Mouse (Mus musculus) MEL (cell line): Measurements from ENCODE around the gene Cbarp. TPM values are rescaled to one million over a fixed set of nuclear protein-coding genes. Genes with fewer than 3 reads are reported as not detected.

Experiments used
- DNase-seq: peaks from one replicate; pipeline ENCODE4 v3.0.0; 2011; ENCODE audit warnings: low read depth, low spot score
- H3K27ac ChIP-seq: 2 replicates; pipeline ENCODE4 v1.5.1; 2012; ENCODE audit warnings: low read depth, mild to moderate bottlenecking, control low read depth, low read length, moderate library complexity; ENCODE audit not compliant: control insufficient read depth
- H3K27me3 ChIP-seq, 2 experiments: fragments of 150-350 bp in 1 of 2; sonication (generic) in 1 of 2; 2 replicates each; pipeline ENCODE4 v1.6.1; 2012; ENCODE audit warnings: low read length in 2 of 2, mild to moderate bottlenecking in 2 of 2, improper control_type of control experiment in 1 of 2, moderate library complexity in 1 of 2; ENCODE audit not compliant: insufficient read depth in 2 of 2, control insufficient read depth in 1 of 2
- H3K36me3 ChIP-seq, 2 experiments: 2 replicates each; pipeline ENCODE4 v1.6.1; 2012 to 2014; ENCODE audit warnings: low read length in 2 of 2, improper control_type of control experiment in 1 of 2, inconsistent platforms in 1 of 2, mild to moderate bottlenecking in 1 of 2; ENCODE audit not compliant: insufficient read depth in 2 of 2, control insufficient read depth in 1 of 2
- H3K4me1 ChIP-seq, 2 experiments: fragments of 150-350 bp in 1 of 2; sonication (generic) in 1 of 2; 2 replicates each; pipeline ENCODE4 v1.6.1; 2012; ENCODE audit warnings: low read length in 2 of 2, improper control_type of control experiment in 1 of 2, mild to moderate bottlenecking in 1 of 2; ENCODE audit not compliant: insufficient read depth in 2 of 2, control insufficient read depth in 1 of 2
- H3K4me3 ChIP-seq, 2 experiments: fragments of 150-350 bp in 1 of 2; sonication (generic) in 1 of 2; 2 replicates each; pipeline ENCODE4 v1.5.1; 2012; ENCODE audit warnings: low read depth in 2 of 2, low read length in 2 of 2, mild to moderate bottlenecking in 2 of 2, moderate library complexity in 2 of 2, control low read depth in 1 of 2, improper control_type of control experiment in 1 of 2; ENCODE audit not compliant: control insufficient read depth in 1 of 2, insufficient read depth in 1 of 2
- H3K79me2 ChIP-seq: 2 replicates; pipeline ENCODE4 v1.6.1; 2012; ENCODE audit warnings: mild to moderate bottlenecking, low read length, moderate library complexity; ENCODE audit not compliant: control insufficient read depth, poor library complexity, insufficient read depth
- H3K9ac ChIP-seq: 2 replicates; pipeline ENCODE4 v1.6.1; 2012; ENCODE audit warnings: low read depth, mild to moderate bottlenecking, control low read depth, low read length, moderate library complexity; ENCODE audit not compliant: control insufficient read depth, poor library complexity, severe bottlenecking
- H3K9me3 ChIP-seq: fragments of 150-350 bp; sonication (generic); replicated peaks from 2 replicates; pipeline ENCODE4 v1.6.1; 2012; ENCODE audit warnings: mild to moderate bottlenecking, low read length, improper control_type of control experiment, moderate library complexity; ENCODE audit not compliant: insufficient read depth
- BHLHE40 ChIP-seq: IDR thresholded peaks from 2 replicates; pipeline ENCODE4 v1.6.1; 2012; ENCODE audit warnings: low read depth, mild to moderate bottlenecking, inconsistent platforms, low read length, improper control_type of control experiment, borderline replicate concordance
- CHD2 ChIP-seq: IDR thresholded peaks from 2 replicates; pipeline ENCODE4 v1.6.1; 2011; ENCODE audit warnings: low read length, improper control_type of control experiment
- ELF1 ChIP-seq: IDR thresholded peaks from 2 replicates; pipeline ENCODE4 v1.6.1; 2014; ENCODE audit warnings: low read depth, mild to moderate bottlenecking, inconsistent platforms, low read length, improper control_type of control experiment, moderate library complexity
- EP300 ChIP-seq, 2 experiments: IDR thresholded peaks; 2 replicates each; pipeline ENCODE4 v1.6.1; 2011; ENCODE audit warnings: improper control_type of control experiment in 2 of 2, low read length in 2 of 2, low read depth in 1 of 2, mild to moderate bottlenecking in 1 of 2
- GATA1 ChIP-seq: IDR thresholded peaks from 2 replicates; pipeline ENCODE4 v1.6.1; 2011; ENCODE audit warnings: low read depth, low read length, improper control_type of control experiment
- HCFC1 ChIP-seq: IDR thresholded peaks from 2 replicates; pipeline ENCODE4 v1.6.1; 2012; ENCODE audit warnings: low read depth, mild to moderate bottlenecking, inconsistent platforms, low read length, improper control_type of control experiment, moderate library complexity
- JUND ChIP-seq: IDR thresholded peaks from 2 replicates; pipeline ENCODE4 v1.6.1; 2011; ENCODE audit warnings: low read depth, mild to moderate bottlenecking, improper control_type of control experiment, low read length
- MAZ ChIP-seq: IDR thresholded peaks from 2 replicates; pipeline ENCODE4 v1.6.1; 2012; ENCODE audit warnings: low read depth, mild to moderate bottlenecking, inconsistent platforms, low read length, improper control_type of control experiment
- MYB ChIP-seq: IDR thresholded peaks from 2 replicates; pipeline ENCODE4 v1.6.1; 2011; ENCODE audit warnings: mild to moderate bottlenecking, low read depth, low read length, improper control_type of control experiment
- MYC ChIP-seq: IDR thresholded peaks from 2 replicates; pipeline ENCODE4 v1.6.1; 2011; ENCODE audit warnings: low read depth, mild to moderate bottlenecking, low read length, improper control_type of control experiment, moderate library complexity
- NRF1 ChIP-seq: IDR thresholded peaks from 2 replicates; pipeline ENCODE4 v1.6.1; 2014; ENCODE audit warnings: low read depth, mild to moderate bottlenecking, inconsistent platforms, low read length, improper control_type of control experiment, moderate library complexity; ENCODE audit not compliant: poor library complexity, insufficient read depth, severe bottlenecking
- POLR2AphosphoS5 ChIP-seq: IDR thresholded peaks from 2 replicates; pipeline ENCODE4 v1.6.1; 2012; ENCODE audit warnings: low read depth, borderline replicate concordance, mild to moderate bottlenecking, inconsistent platforms, low read length, moderate library complexity, mixed read lengths
- SIN3A ChIP-seq: IDR thresholded peaks from 2 replicates; pipeline ENCODE4 v1.6.1; 2012; ENCODE audit warnings: low read length, improper control_type of control experiment, inconsistent platforms
- TAL1 ChIP-seq: IDR thresholded peaks from 2 replicates; pipeline ENCODE4 v1.6.1; 2012; ENCODE audit warnings: mild to moderate bottlenecking, inconsistent platforms, low read length, moderate library complexity, mixed read lengths
- TCF12 ChIP-seq: IDR thresholded peaks from 2 replicates; pipeline ENCODE4 v1.6.1; 2014; ENCODE audit warnings: low read depth, mild to moderate bottlenecking, inconsistent platforms, low read length, improper control_type of control experiment, moderate library complexity
- UBTF ChIP-seq: IDR thresholded peaks from 2 replicates; pipeline ENCODE4 v1.6.1; 2012; ENCODE audit warnings: low read depth, mild to moderate bottlenecking, inconsistent platforms, low read length, improper control_type of control experiment, moderate library complexity, borderline replicate concordance; ENCODE audit not compliant: insufficient read depth
- USF1 ChIP-seq: IDR thresholded peaks from 2 replicates; pipeline ENCODE4 v1.6.1; 2014; ENCODE audit warnings: low read depth, mild to moderate bottlenecking, inconsistent platforms, low read length, improper control_type of control experiment, moderate library complexity
- USF2 ChIP-seq, 2 experiments: IDR thresholded peaks; 2 replicates each; pipeline ENCODE4 v1.6.1; 2011 to 2012; ENCODE audit warnings: improper control_type of control experiment in 2 of 2, low read length in 2 of 2, borderline replicate concordance in 1 of 2, inconsistent platforms in 1 of 2, low read depth in 1 of 2, mild to moderate bottlenecking in 1 of 2; ENCODE audit not compliant: insufficient read depth in 1 of 2
- ZKSCAN1 ChIP-seq: IDR thresholded peaks from 2 replicates; pipeline ENCODE4 v1.6.1; 2012; ENCODE audit warnings: low read depth, mild to moderate bottlenecking, inconsistent platforms, low read length, improper control_type of control experiment, moderate library complexity
- polyA plus RNA-seq, 2 experiments: library from polyadenylated mRNA; stranded (reverse) in 1 of 2; unstranded in 1 of 2; fragments of >175 nt in 1 of 2; fragments of >200 nt in 1 of 2; gene quantifications; 2 replicates each; pipeline versions ENCODE4 v1.2.1 to v1.2.4; 2012; ENCODE audit warnings: low replicate concordance in 2 of 2, low read depth in 1 of 2; ENCODE audit not compliant: insufficient read length in 2 of 2, insufficient read depth in 1 of 2, missing spikeins in 1 of 2
- total RNA-seq: library from RNA; depleted of rRNA; stranded (reverse); fragments of 300-350 nt; gene quantifications from 2 replicates; pipeline ENCODE4 v1.2.3, GENCODE M21; 2012

Gene Cbarp
- total and polyA plus RNA-seq, 3 experiments: 6.8 to 19.3 TPM; not detected in 1

- TF ChIP-seq GATA1 (no peak), HCFC1 (0 out of 2 replicates have a peak, but pooled peaks have one; percentile 16)
- TF ChIP-seq, all 39 proteins: peak for 1
- Histone ChIP-seq H3K4me3 (no peak overlapping the region), H3K9me3 (no peaks in the 10 kb centered on the region), H3K36me3 (peaks cover 0 to 13% of the 10 kb centered on the region in 2 experiments; a peak in 2 of 4 replicates), H3K27ac (no peak overlapping the region), H3K9ac (no peak overlapping the region), H3K4me1 (peaks cover 9 to 30% of the 10 kb centered on the region in 2 experiments), H3K79me2 (peaks cover 2% of the 10 kb centered on the region; the same call in 1 of the 2 replicates), H3K27me3 (no peaks in the 10 kb centered on the region)
- DNase-seq: peak; percentile 35
Measured at GRCm38 (mm10) chr10:80162716-80163299, 22.2 kb upstream of the Cbarp start.

- Histone ChIP-seq H3K27ac (peak overlapping the region; percentile 55), H3K9me3 (no peaks in the 10 kb centered on the region), H3K9ac (no peak overlapping the region), H3K36me3 (peaks cover 0 to 17% of the 10 kb centered on the region in 2 experiments; a peak in 2 of 4 replicates), H3K27me3 (no peaks in the 10 kb centered on the region), H3K4me3 (no peak overlapping the region), H3K79me2 (no peaks in the 10 kb centered on the region; the same call in 1 of the 2 replicates), H3K4me1 (peaks cover 9 to 34% of the 10 kb centered on the region in 2 experiments)
- DNase-seq: no peak
- TF ChIP-seq SIN3A (no peak), MYC (no peak), EP300 (IDR thresholded peaks at IDR 0.05; ENCODE audit: low read depth in 1 of 2, low read length in 2 of 2) (no peak), HCFC1 (no peak), USF2 (IDR thresholded peaks at IDR 0.05; ENCODE audit: borderline replicate concordance in 1 of 2, insufficient read depth in 1 of 2, low read depth in 1 of 2, low read length in 2 of 2) (no peak), ZKSCAN1 (no peak), POLR2AphosphoS5 (no peak), MYB (no peak), NRF1 (no peak), USF1 (no peak), UBTF (no peak), JUND (no peak), MAZ (no peak), TCF12 (no peak), CHD2 (no peak), BHLHE40 (no peak), ELF1 (no peak), TAL1 (no peak)
Measured at GRCm38 (mm10) chr10:80162243-80162608, 21.6 kb upstream of the Cbarp start.
